Mouse (Mus musculus) left cerebral cortex, adult 11 months (tissue): ENCODE measurements around the gene Zdhhc20.
"Not testable (repeated sequence)": the region's sequence is repeated elsewhere in the genome, so short reads cannot be mapped to it uniquely, and the experiment has no call there.

Source experiments
- DNase-seq: peaks from one replicate; pipeline ENCODE4 v3.0.0; 2022; ENCODE audit warnings: low spot score

Gene Zdhhc20

GRCm38 (mm10) chr14:57890011-57890842 is at the start of gene Zdhhc20:
Gene Zdhhc20, minus strand, starts transcription at chr14:57890276.
- DNase-seq: peak; percentile 94

GRCm38 (mm10) chr14:57937297-57937696 is 47.2 kb upstream of the Zdhhc20 start:
- DNase-seq: no peak

GRCm38 (mm10) chr14:57934666-57935065 is 44.6 kb upstream of the Zdhhc20 start:
- DNase-seq: no peak

DNA sequence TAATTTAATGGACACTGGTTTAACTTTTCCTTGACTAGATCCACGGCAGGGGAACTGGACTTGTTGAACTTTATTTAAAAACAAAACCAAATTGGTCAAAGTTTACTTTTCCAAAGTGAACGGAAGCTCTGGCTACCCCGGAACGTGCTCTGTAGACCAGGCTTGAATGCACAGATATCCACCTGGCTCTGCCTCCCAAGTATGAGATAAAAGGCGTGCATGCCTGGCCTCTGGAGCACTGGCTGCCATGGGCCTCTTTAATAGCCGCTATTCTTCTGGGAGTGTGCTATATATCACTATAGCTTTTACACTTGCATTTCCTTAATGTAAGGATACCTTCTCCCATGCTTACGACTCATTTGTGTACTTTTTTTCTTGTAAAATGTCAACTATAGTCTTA is 43.5 kb upstream of the Zdhhc20 start:
- no peak for DNase-seq

DNA sequence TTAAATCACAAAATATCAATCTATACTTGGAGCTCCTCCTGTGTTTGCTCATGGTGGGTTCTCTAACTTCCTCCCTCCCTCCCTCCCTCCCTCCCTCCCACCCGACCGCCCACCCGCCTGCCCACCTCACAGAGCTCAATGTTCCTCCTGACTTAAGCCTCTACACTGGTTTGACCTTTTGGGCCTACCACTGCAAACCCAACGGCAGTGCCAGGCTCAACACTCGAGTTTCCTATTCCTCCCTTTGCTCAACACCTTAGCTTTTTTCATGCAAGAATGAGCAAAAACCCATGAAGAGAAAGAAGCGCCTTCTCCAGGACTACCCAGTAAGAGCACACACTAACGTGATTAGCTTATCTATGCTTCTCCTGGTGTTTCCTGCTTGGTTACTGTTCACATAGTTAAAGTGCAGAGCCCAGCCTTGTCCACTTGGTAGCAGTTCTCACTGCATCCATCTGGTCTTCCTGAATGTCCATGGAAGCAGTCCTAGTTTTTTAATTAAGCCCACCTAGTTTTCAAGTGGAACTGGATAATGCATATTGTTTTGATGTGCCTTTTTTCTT is 42.9 kb upstream of the Zdhhc20 start:
- DNase-seq: no peak

- DNase-seq: peak; percentile 38
Observed at GRCm38 (mm10) chr14:57921428-57922131, 31.5 kb upstream of the Zdhhc20 start.

GRCm38 (mm10) chr14:57920568-57921310 is 30.7 kb upstream of the Zdhhc20 start:
- no peak for DNase-seq

GRCm38 (mm10) chr14:57919148-57919875 is 29.2 kb upstream of the Zdhhc20 start:
- DNase-seq: no peak

DNA sequence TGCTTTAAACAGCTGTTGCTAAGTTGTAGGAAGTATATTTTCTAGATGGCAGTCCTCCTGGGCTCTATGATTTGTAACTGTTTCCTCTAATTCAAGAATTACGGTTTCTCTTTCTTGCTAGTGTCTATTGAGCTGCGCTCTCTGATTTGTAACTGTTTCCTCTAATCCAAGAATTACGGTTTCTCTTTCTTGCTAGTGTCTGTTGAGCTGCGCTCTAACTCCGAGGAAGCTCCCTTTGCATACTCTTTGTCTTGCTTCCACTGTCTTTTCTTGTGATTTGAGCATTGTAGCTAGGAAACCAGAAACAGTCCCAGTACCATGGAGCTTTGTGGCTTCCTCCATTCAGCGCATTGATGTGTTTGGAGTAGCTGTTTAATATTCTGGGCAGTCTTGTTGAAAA is 25.3 kb upstream of the Zdhhc20 start:
- no peak for DNase-seq

DNA sequence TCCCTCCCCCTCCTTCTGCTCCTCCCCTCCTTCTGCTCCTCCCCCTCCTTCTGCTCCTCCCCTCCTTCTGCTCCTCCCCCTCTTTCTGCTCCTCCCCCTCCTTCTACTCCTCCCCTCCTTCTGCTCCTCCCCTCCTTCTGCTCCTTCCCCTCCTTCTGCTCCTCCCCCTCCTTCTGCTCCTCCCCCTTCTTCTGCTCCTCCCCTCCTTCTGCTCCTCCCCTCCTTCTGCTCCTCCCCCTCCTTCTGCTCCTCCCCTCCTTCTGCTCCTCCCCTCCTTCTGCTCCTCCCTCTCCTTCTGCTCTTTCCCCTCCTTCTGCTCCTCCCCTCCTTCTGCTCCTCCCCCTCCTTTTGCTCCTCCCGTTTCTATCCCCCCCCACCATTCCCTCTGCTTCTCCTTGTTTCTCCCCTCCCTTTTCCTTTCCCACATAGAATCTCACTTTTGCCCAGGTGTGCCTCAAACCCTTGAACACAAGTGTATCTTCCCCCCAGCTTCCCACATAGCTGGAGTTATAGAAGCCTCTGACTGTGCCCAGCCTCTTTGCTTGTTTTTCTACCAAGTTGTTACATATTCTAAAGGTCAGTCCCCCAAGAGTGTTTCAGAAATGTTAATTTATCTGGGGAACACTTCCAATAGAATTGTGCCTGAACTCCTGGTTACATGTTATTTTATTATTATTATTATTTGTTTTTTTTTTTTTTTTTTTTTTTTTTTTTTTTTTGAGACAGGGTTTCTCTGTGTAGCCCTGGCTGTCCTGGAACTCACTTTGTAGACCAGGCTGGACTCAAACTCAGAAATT is 22.3 kb upstream of the Zdhhc20 start:
- not testable (repeated sequence) for DNase-seq

DNA sequence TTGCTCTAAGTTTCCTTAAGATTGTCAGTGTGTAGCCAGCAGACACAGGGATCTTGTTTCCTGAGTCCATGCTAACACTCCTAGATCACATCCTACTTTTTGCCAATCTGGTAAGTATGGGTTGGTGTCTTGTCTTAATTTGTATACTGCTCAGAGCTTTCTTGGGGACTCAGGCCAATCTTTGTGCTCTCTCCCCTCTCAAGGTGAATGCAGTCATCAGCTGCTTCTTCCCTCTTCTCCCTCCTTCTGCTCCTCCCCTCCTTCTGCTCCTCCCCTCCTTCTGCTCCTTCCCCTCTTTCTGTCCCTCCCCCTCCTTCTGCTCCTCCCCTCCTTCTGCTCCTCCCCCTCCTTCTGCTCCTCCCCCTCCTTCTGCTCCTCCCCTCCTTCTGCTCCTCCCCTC is 21.7 kb upstream of the Zdhhc20 start:
- DNase-seq: not testable (repeated sequence)

DNA sequence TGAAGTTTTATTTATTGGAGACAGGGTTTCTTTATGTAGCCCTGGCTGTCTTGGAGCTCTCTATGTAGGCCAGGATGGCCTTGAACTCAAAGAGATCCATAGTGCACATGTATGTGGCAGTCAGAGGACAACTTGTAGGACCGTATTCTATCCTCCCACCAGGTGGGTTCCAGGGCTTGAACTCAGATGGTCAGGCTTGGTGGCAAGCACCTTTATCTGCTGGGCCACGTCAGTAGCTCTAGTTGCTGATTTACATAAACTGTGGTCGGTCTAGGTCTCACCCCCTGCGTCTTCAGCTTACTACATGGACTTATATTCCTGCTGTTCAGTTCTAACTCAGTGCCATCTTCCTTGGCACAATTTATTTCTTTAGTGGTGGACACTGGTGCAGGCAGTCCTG is 21.2 kb upstream of the Zdhhc20 start:
- no peak for DNase-seq

GRCm38 (mm10) chr14:57910501-57911068 is 20.5 kb upstream of the Zdhhc20 start:
- DNase-seq: peak; percentile 77

DNA sequence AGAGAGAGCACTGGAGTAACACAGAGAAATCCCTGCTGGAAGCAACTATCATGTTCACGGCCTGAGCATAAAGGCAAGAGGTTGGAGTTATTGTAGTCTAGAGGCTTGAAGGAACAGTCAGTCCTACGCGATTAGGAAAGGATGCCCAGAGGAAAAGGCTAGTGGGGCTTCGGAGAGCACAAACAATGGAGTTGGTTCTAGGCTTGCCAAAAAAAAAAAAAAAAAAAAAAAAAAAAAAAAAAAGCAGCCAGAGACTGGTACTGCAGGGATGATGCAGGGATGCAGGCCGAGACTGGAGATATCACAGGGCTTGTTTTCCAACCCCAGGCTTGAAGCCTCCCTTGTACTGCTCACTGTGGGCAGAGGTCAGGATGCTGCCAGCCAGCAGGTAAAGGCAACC is 19.2 kb upstream of the Zdhhc20 start:
- DNase-seq: no peak

GRCm38 (mm10) chr14:57908431-57908830 is 18.4 kb upstream of the Zdhhc20 start:
- no peak for DNase-seq

GRCm38 (mm10) chr14:57901998-57902397 is 11.9 kb upstream of the Zdhhc20 start:
- DNase-seq: no peak

DNA sequence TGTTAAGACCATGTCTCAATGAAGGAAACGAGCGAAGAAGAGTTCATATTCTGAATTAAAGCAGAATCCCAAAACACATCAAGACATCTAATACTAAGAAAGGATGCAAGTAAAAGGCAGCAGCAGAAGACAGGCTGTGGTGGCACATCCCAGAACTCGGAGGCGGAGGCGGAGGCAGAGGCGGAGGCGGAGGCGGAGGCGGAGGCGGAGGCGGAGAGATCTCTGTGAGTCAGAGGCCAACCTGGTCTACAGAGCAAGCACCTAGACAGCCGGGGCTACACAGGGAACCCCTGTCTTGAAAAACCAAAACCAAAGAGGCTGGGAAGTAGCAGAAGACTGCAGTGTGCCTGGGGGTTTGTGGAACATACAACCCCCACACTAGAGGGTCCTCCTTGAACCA is 6.8 kb upstream of the Zdhhc20 start:
- no peak for DNase-seq

GRCm38 (mm10) chr14:57896088-57896871 is 6.2 kb upstream of the Zdhhc20 start:
- not testable (repeated sequence) for DNase-seq

DNA sequence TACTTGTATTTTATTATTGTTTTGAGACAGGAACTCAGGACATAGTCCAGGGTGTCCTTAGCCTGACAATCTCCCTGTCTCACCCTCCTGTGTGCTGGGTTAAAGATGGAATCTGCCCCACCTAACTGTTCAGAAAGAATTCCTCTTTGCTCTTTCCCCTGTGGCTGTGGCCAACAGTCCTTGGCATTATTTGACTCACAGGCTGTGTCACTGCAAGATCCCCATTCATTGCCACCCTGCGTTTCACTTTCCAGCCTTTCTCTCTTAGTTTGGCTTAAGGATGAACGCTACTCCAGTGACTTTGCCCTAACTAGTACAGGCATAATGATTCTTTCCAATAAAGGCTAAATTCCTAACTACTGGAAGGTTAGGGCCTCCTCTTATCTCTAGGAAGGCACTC is 4.3 kb upstream of the Zdhhc20 start:
- DNase-seq: no peak

- no peak for DNase-seq
Observed at GRCm38 (mm10) chr14:57892961-57893360, 2.9 kb upstream of the Zdhhc20 start.
